Mouse (Mus musculus) thymus, adult 2 months (tissue): Measurements from ENCODE around the gene Panx2. TPM values are rescaled to one million over a fixed set of nuclear protein-coding genes. Genes with fewer than 3 reads are reported as not detected.

ENCODE experiments used
- DNase-seq: peaks from one replicate; pipeline ENCODE4 v3.0.0; 2021
- H3K27ac ChIP-seq: fragments of 200-500 bp; 2 replicates; pipeline ENCODE4 v1.5.1; 2012; ENCODE audit warnings: low read length, control low read depth; ENCODE audit not compliant: control insufficient read depth, insufficient read depth
- H3K27me3 ChIP-seq: fragments of 200-500 bp; 2 replicates; pipeline ENCODE4 v1.6.1; 2012; ENCODE audit warnings: mild to moderate bottlenecking, low read length, moderate library complexity, mixed read lengths; ENCODE audit not compliant: control insufficient read depth, insufficient read depth
- H3K36me3 ChIP-seq: fragments of 200-500 bp; 2 replicates; pipeline ENCODE4 v1.6.1; 2012; ENCODE audit warnings: mild to moderate bottlenecking, low read length, moderate library complexity; ENCODE audit not compliant: control insufficient read depth, insufficient read depth
- H3K4me1 ChIP-seq: fragments of 200-500 bp; replicated peaks from 2 replicates; pipeline ENCODE4 v1.6.1; 2012; ENCODE audit warnings: low read length; ENCODE audit not compliant: control insufficient read depth, insufficient read depth
- H3K4me3 ChIP-seq: fragments of 200-500 bp; 2 replicates; pipeline ENCODE4 v1.5.1; 2012; ENCODE audit warnings: mild to moderate bottlenecking, low read length, control low read depth, moderate library complexity; ENCODE audit not compliant: control insufficient read depth, insufficient read depth
- CTCF ChIP-seq: fragments of 200-500 bp; IDR thresholded peaks from 2 replicates; pipeline ENCODE4 v1.5.1; 2012; ENCODE audit warnings: mild to moderate bottlenecking, control low read depth, low read length, moderate library complexity, borderline replicate concordance; ENCODE audit not compliant: control insufficient read depth, poor library complexity, insufficient read depth; ENCODE audit errors: extremely low read depth
- POLR2A ChIP-seq: fragments of 200-500 bp; IDR thresholded peaks from 2 replicates; pipeline ENCODE4 v1.6.1; 2012; ENCODE audit warnings: mild to moderate bottlenecking, low read length, control low read depth, moderate library complexity; ENCODE audit not compliant: control insufficient read depth, poor library complexity, insufficient read depth; ENCODE audit errors: extremely low read depth
- WGBS: fragments of 180-500 bp; shearing (Covaris S2); methylation state at CpG from one replicate; pipeline ENCODE4 v1.1.7; 2018; 5-methylcytosine and 5-hydroxymethylcytosine counted together
- polyA plus RNA-seq: library from polyadenylated mRNA; depleted of rRNA; stranded (reverse); fragments of >200 nt; gene quantifications from 2 replicates; pipeline ENCODE4 v1.2.3, GENCODE M21; 2012

Gene Panx2
- polyA plus RNA-seq, 1 experiment: 0.15 TPM

GRCm38 (mm10) chr15:89073993-89074603 lies 14.6 kb downstream of the Panx2 start:
- 43% methylated on average over 10 of the region's 10 CpGs for WGBS
- Histone ChIP-seq H3K27me3 (no peaks in the 10 kb centered on the region), H3K27ac (no peak overlapping the region), H3K4me3 (no peak overlapping the region), H3K4me1 (peaks cover 37% of the 10 kb centered on the region), H3K36me3 (no peaks in the 10 kb centered on the region)
- TF ChIP-seq CTCF (no peak), POLR2A (no peak)
- DNase-seq: no peak

- Histone ChIP-seq H3K4me1 (peaks cover 37% of the 10 kb centered on the region), H3K27ac (no peak within 1 kb of the TSS), H3K4me3 (peak within 1 kb of the TSS; percentile 78), H3K27me3 (no peaks in the 10 kb centered on the region), H3K36me3 (no peaks in the 10 kb centered on the region)
- DNase-seq: no peak
- 37% methylated on average over 11 of the region's 11 CpGs for WGBS
- TF ChIP-seq CTCF (no peak), POLR2A (no peak)
These were observed 15.3 kb downstream of the Panx2 start, which contains the start of gene Trabd for GRCm38 (mm10) chr15:89074613-89075477. TSS of gene Trabd (plus strand) at chr15:89075124.

DNA sequence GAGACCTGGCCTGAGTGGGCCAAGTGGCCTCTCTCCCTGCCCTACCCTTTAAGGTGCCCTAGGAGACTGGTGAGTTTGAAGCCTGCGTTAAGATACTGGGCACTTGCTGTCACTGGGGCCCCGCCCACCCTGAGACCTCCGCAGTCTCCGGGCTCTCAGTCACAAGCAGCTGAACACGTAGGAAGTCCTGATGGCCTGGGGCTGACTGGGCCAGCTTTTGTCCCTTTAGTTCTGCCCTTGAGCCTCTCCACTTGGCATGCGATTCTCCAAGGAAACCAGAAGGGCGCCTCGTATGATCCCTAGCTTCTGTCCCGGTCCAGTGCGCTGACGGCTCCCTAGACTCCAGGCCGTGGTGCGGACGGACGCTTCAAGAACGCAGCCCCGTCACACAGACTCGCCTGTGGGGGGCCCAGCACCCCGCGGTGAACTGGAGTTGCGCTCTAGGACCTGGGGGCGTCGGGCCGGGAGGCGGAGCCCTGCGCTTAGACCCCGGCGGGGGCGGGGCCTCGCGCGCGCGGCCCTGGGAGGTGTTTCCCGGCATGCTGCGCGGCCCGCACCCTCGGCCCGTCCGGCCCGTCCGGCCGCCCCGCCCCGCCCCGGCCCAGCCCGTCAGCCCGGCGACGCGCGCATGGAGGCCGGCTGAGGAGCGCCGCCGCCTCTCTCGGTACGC lies 16.1 kb downstream of the Panx2 start:
- no peak overlapping the region for H3K27ac ChIP-seq
- DNase-seq: peak; percentile 84
- peaks cover 37% of the 10 kb centered on the region for H3K4me1 ChIP-seq
- TF ChIP-seq CTCF: peak; percentile 67; the same call in 1 of the 2 replicates
- peak; percentile 44 for TF ChIP-seq POLR2A
- WGBS: under 1% methylated on average over 58 of the region's 59 CpGs
- H3K36me3 ChIP-seq: no peaks in the 10 kb centered on the region
- H3K4me3 ChIP-seq: peak overlapping the region; percentile 78
- no peaks in the 10 kb centered on the region for H3K27me3 ChIP-seq

DNA sequence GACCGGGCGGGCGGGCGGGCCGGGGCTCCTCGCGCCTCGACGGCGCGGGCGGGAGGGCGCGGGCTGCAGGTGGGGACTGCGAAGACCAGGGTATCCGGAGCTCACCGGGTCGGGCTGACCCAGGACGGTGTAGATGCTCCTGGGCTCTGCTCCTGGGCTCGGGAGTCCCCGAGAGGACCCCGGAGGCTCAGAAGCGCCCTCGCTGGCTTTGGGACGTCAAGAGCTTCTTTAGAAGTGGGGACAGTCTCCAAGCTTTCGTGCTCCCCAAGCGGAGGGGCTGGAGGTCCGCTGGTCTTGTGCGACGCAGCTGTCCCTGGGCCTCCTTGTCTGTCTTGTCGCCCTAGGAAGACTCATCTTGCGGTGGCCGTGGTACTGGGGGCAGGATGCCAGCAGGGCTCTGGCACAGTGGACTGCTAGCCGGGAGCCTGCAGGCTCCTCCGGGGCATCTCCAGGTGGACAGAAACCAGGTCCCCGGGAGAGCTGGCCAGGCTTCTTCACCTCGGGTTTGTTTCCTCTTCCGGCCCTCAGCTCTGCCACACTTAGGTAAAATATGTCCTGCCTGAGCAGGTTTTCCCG lies 16.7 kb downstream of the Panx2 start:
- Histone ChIP-seq H3K4me3 (peak overlapping the region; percentile 97), H3K27me3 (no peaks in the 10 kb centered on the region), H3K36me3 (no peaks in the 10 kb centered on the region), H3K27ac (peak overlapping the region; percentile 16; the same call in 1 of the 2 replicates), H3K4me1 (peaks cover 37% of the 10 kb centered on the region)
- TF ChIP-seq POLR2A: peak; percentile 9; the same call in 1 of the 2 replicates
- no peak for TF ChIP-seq CTCF
- under 1% methylated on average over 34 of the region's 39 CpGs for WGBS
- DNase-seq: peak; percentile 48

- Histone ChIP-seq H3K36me3 (peaks cover 6% of the 10 kb centered on the region), H3K4me3 (peak overlapping the region; percentile 50), H3K27me3 (no peaks in the 10 kb centered on the region), H3K4me1 (peaks cover 37% of the 10 kb centered on the region), H3K27ac (peak overlapping the region; percentile 73)
- peak; percentile 72 for DNase-seq
- WGBS: 9% methylated on average over 9 of the region's 9 CpGs
- TF ChIP-seq CTCF (no peak), POLR2A (0 out of 2 replicates have a peak, but pooled peaks have one; percentile 20)
These were observed 18.8 kb downstream of the Panx2 start for GRCm38 (mm10) chr15:89078208-89078836.

DNA sequence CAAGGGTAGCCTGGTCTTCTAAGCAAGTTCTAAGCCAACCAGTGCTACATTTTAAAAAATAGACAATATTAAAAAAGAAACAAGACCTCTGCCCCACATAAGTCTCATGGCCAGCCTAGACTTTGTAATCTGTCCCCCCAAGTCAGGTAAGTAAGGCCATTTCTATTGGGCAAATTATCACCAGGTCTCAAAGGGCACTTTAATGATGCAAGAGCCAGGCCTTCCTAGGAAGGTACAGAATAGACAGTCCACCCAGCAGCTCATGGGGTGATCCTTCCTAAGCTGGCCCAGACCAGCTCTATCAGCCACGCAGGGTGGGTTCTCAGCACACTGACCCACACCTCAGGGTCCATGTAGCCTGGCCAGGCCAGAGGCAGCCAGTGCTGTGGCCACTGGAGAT lies 24.4 kb downstream of the Panx2 start:
- no peak for TF ChIP-seq CTCF
- TF ChIP-seq POLR2A: no peak
- peaks cover 15% of the 10 kb centered on the region for H3K36me3 ChIP-seq
- no peaks in the 10 kb centered on the region for H3K27me3 ChIP-seq
- no peak overlapping the region for H3K4me3 ChIP-seq
- peaks cover under 1% of the 10 kb centered on the region; the same call in 1 of the 2 replicates for H3K4me1 ChIP-seq
- no peak overlapping the region for H3K27ac ChIP-seq
- DNase-seq: no peak
- WGBS: 95% methylated on average over 1 of the region's 1 CpGs
